Mouse (Mus musculus) adrenal gland, postnatal 4 days (tissue): ENCODE data around the gene Phykpl. TPM values are rescaled to one million over a fixed set of nuclear protein-coding genes. Genes with fewer than 3 reads are reported as not detected.
"Not testable (repeated sequence)": the region's sequence is repeated elsewhere in the genome, so short reads cannot be mapped to it uniquely, and the experiment has no call there.

ENCODE experiments used
- DNase-seq, 2 experiments: peaks; one replicate each; pipeline ENCODE4 v3.0.0; 2021 to 2022; ENCODE audit warnings: low spot score in 2 of 2, mixed read lengths in 2 of 2
- total RNA-seq, 2 experiments: library from RNA; stranded (reverse); gene quantifications; 2 replicates each; pipeline ENCODE4 v1.2.3; 2021

Gene Phykpl
- total RNA-seq, 2 experiments from 2014 or later, result 39.2 to 42.2 TPM

DNA sequence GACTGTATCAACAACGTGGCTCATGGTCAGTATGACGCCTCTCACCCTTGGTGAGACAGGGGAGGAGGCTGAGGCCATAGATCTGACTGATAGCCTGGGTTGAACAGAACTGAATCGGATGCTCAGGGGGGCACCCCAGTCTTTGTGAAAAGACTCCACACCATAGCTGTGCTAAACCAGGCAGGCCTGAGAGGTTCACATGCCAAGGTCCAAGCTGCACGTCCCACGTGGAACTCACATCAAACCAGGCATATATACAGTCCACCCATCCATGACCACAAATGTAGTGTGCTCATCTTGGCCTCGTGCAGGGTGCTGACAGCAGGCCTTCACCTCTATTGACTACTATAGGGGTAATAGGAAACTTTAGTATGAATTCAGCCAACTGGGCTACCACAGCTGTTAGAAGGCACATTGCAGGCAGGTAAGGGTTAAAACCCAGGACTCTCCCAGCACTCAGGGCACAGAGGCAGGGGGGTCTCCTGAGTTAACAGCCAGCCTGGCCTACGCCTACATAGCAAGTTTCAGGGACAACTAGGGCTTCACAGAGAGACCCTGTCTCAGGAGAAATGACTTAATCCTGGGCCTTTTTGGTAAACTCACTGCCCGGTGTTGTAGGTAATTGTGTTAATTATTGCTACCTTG, 1.2 kb downstream of the Phykpl start:
- no peak for DNase-seq

DNA sequence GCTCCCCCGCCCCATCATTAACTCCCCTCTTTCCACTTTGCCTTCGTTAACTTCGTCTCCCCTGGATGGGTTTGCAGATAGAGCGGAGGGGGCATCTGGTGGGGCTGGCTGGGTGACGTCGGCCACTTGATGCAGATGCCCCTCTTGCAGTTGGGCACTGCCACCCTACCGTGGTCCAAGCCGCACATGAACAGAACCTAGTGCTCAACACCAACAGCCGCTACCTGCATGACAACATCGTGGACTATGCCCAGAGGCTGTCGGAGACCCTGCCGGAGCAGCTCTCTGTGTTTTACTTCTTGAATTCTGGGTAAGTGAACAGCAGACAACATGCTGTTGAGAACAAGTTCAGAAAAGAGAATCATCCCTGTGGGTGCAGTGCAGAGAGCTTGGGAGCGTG, 1.9 kb downstream of the Phykpl start:
- no peak for DNase-seq

DNA sequence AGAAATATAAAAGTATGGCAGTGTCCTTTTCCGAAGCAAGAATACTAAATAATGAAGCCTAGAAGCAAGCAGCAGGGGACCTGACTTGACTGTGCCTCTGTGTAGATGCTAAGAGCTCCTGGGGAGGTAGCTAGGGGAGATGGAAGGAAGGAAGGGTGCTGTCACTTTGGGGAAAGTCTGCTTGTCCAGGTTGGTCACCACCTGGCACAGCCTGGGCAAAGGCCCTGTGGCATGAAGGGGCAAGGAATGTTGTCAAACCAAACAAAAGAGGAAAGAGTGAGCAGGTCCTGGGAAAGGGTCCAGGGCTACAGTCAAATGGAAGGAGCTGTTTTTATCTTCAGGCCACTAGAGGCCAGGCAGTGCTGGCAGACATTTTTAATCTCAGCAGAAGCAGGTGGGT, 2.5 kb downstream of the Phykpl start:
- DNase-seq, result no peak

DNA sequence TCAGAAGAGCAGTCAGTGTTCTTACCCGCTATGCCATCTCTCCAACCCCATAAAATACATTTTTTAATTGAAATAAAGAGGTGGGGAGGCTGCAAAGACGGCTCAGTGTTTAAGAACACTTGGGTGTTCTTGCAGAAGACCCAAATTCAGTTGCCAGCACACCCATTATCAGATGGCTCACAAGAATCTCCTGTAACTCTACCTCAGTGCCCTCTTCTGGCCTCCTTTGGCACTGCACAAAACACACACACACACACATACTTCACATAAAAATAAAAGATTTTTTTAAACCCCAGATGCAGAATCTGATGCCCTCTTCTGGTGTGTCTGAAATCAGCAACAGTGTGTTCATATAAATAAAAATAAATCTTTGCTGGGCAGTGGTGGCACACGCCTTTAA, 4.3 kb downstream of the Phykpl start:
- DNase-seq, result no peak

DNA sequence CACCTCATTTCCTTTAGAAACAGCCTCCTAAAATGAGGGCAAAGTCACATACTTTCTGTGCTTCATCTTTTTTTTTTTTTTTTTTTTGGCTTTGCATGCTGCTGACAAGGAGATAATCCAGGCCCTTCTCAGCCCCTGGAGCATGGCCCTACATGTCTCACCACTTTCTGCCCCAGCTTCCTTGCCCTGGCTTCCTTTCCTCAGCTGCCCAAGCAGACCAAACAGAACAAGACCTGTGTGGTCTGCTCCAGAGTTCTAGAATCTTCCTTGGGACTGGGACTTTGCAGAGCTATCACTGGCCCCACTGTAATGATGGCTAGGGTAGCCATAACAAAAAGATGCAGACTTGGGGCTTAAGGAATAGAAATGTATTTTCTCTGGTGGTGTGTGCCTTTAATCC, 5.4 kb downstream of the Phykpl start:
- DNase-seq, result no peak

DNA sequence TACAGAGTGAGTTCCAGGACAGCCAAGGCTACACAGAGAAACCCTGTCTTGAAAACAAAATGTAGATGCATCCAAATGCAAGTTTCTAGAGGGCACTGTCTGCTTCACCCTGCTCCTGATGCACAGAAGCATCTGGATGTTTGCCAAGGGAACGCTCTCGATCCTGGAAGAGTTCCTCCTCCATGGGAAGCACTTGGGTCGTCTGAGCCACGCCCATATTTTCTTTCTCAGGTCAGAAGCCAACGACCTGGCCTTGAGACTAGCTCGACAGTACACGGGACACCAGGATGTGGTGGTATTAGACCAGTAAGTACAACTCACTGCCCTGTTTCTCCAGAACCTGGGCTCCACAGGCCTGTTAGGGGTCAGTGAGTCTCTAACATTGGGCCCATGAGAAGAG, 6.6 kb downstream of the Phykpl start:
- DNase-seq, result no peak

DNA sequence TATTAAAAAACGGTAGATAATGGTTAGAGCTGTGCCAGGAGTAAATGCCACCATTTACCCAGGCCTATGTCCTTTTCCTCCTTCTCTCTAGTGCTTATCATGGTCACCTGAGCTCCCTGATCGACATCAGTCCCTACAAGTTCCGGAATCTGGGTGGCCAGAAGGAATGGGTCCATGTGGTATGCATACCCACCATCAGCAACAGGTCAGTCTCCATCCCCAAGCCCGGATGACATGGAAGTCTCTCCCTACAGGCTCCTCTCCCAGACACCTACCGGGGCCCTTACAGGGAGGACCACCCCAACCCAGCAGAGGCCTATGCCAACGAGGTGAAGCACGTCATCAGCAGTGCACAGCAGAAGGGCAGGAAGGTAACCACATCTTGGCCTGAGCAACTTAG, 7.4 kb downstream of the Phykpl start:
- DNase-seq, result no peak

DNA sequence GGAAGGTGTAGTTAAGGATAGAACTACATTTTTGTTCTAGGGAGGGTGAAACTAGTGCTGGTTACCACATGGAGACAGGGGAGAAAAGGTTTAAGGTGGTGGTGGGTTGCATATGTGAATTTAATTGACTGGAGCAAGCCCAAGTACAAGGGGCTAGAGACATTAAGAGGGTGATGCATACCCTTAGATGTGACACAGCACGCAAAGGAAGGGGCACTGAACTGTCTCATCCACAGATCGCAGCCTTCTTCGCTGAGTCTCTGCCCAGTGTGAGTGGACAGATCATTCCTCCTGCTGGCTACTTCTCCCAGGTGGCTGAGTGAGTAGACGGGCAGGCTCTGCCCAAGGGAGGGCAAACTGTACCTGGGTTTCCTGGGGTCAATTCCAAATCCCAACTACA, 8.8 kb downstream of the Phykpl start:
- no peak for DNase-seq

DNA sequence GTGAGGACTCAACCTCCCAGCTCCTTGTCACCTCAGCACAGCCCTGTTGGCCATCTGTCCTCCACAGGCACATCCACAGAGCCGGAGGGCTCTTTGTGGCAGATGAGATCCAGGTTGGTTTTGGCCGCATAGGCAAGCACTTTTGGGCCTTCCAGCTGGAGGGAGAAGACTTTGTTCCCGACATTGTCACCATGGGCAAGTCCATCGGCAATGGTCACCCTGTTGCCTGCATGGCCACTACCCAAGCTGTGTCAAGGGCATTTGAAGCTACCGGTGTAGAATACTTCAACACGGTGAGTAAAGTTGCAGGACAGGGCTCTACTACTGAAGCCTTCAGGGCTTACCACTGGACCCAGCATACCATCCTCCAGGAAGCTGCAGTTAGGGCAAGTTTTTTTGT, 9.3 kb downstream of the Phykpl start:
- DNase-seq, result no peak

DNA sequence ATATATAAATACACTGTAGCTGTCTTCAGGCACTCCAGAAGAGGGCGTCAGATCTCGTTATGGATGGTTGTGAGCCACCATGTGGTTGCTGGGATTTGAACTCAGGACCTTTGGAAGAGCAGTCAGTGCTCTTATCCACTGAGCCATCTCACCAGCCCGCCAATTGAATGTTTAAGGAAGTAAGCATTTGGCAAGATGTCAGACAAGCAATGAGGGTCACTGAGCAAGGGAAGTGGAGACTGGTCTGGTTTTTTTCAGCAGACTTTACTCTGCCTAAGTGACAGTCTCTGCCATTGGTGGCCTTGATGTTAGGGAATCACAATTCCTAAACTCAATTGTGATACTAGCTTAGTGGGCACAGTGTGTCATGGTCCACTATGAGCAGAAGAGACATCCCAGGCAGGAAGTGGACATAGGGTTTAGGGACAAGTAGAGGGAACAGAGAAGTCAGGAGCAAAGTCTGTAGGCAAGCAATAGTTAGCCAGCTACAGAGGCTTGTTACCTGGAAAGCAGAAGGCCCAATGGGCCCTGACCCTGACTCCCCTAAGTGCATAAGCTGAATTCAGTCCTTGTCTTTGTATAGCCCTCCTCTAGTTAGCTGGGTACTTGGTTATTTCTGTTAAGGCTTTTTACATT, 10.3 kb downstream of the Phykpl start:
- no peak for DNase-seq

DNA sequence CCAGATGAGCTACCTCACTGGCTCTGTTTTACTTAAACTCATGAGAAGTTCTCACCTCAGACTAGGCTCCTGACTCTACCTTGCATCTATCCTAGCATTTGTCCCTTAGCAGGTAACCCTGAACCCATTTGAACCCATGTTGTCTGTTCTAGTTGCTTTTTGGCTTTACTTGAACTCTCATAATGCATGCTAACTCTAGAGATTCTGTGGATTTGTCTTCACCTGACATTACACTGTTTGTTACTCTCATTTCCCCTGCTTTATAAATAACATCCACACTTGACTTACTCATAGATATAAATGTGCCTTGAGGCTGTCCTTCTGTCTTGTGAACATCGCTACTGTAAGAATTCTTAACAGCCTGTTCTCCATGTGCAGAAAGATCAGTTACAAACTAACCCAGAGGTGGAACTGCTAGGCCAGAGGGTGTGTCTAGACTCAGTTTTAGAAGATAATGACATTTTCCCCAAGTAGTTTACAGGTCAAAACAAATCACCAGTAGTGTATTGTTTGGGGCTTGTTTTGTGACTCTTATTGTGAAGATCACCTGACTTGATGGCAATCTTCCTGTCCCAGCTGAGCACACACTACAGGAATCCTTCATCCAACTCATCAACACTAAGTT, 11.0 kb downstream of the Phykpl start:
- no peak for DNase-seq

DNA sequence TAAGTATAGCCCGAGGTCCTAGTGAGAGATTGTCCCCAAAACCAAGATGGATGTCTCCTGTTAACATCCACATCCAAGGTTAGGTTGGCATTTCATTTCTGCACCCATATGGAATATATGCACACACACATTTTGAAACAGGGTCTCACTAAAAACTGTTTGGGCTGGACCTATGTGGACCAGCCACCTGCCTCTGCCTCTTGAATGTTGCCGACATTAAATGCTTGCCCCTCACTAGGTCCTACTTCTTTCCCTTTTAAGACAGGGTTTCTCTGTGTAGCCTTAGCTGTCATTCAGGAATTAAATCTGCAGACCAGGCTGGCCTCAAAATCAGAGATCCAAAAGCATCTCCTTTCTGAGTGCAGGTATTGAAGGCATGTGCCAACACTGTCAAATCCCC, 13.0 kb downstream of the Phykpl start:
- DNase-seq, result no peak

DNA sequence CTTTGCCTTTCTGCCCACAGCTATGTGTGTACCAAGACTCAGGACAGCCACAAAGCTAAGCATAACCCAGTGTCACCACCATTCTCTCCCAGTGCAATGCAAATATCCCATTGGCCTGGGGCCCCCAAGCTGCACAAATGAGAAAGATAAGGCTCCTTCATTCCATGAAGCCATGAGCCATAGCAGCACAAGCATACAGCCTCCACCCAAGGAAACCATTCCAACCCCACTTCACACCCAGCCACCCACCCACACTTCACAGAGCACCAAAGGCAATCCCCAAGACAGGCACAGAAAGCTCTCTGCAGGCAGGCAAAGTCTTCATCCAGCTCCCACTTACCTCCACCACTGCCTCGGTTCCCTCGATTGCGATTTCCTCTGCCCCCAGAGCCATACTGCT, 17.7 kb downstream of the Phykpl start:
- DNase-seq, result no peak

DNA sequence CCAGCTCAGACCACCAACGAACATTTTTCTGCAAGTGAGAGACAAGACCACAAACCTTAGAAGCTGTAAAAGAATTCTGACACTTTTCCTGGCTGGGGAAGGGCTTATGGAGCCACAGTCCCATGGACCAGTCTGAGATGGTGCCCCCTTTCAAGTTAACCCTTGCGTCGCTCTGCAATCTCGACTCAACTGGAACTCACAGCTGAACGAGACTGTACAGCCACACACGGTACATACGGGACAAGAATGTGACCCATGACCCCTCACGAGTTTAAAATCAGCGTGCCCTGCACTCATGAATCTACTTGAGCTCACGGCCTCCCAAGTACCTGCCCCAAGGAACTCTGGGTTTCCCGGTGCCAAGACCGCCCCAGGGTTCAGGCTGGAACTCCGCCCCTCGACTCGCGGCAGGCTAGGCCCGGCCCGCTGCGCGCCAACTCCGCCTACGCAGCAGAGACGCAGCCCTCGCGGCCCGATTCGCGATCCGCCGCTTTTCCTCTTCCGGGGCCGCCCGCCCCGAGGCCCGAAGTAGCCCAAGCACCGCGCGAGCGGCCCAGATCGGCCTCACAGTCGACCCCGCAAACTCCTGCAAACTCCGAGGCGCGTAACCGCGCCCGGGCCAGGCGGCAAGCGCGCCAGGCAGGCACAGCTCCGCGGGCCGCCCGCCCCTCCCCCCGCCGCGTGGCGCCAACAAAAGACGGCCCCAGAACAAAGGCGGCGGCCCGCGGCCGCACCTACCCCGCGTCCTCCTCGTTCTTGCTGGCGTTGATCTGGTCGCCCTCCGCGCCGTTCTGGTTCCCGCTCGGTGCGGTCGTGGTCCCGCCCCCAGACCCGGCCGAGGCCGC, 21.3 kb downstream of the Phykpl start:
- peak; percentile 72 to 81 for DNase-seq

DNA sequence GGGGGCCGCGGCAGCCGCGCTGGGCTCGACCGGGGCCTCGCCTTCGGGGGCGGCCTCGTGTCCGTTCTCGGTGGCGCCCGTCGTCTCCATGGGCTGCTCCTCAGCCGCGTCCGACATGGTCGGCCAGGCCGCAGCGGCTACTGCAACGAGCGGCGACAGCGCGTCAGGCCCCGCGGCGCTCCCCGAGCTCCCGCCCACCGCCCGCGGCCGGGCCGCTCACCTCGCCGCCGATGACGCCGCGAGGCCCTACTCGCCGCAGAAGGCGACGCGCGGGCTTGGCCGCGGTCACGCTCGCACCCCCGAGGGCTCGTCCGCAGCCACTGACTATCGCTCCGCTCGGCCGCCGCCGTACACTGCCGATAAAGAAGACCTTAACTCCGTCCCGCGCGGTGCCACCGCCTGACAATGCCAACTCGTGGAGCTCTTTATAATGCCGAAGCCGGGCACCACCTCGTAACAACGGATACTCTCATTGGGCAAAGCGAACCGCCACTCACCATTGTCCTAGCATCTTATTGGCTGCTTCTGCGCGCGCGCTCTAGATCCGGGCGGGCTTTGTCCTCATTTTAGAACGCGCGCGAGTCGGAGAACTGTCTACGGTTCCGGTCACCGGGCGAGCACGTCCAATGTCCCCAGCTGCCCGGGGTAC, 22.0 kb downstream of the Phykpl start, which contains the start of gene Hnrnpab:
Hnrnpab (minus strand) TSS at position 401 of the 649 bp plus-strand sequence.
- peak; percentile 89 to 91 for DNase-seq

DNA sequence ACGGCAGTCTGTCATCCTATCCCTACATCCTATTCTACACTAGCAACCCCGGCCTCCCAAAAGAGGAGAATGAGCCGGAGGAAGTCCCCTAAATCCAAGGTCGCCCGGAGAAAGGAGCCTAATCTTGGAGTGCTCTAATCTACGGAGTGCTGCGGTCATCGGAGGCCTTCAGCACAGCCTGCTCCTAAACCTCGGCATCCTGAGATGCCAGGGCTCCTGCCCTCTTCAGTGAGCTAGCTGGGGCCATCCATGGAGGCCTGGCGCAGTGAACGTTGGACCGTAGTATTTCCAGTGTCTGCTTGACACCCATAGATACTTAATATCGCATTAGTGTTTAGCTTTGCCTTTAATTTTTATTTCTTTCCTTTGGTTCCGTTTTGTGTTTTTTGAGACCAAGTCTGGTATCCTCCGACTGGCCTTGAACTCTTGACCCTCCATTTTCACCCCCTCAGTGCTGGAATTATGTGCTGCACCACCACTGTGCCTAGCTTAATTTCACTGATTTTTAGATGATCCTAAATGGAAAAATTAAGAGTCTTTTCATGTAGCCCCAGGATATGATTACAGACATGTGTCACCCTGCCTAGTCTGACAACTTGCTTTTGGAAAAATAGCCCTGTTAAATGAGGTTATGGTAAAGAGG, 22.7 kb downstream of the Phykpl start:
- no peak for DNase-seq

DNA sequence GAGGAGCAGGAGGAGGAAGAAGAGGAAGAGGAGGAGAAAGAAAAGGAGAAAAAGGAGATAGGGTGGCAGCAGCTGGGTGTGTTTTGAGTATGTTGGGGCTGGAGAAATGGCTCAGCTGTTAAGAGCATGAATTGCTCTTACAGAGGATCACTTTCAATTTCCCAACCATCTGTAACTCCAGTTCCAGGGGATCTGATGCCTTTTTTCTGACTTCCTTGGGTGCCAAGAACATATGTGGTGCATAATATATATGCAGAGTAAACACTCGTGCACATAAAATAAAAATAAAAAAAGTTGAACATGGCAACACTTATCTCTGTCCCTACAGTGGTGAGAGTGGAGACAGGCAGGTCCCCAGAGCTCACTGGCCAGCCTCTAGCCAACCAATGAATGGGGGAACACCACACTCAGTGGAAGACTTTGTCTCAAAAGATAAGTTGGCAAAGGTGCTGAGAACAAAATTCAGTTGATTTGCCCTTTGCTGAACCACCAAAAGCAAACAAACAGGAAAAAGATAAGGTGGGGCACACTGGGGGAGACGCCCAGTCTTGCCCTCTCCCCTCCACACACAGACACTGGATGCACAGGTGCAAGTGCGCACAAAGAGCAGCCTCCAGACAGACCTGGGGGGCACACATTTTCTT, 24.8 kb downstream of the Phykpl start:
- DNase-seq, result no peak

DNA sequence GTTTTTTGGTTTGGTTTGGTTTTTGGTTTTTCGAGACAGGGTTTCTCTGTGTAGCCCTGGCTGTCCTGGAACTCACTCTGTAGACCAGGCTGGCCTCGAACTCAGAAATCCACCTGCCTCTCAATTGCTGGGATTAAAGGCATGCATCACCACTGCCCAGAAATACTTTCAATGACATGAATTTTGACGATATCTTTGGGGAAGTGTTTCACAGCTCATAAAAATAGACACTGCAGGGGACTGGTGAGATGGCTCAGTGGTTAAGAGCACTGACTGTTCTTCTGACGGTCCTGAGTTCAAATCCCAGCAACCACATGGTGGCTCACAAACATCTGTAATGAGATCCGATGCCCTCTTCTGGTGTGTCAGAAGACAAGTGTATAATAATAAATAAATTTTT, 25.4 kb downstream of the Phykpl start:
- DNase-seq, result not testable (repeated sequence)

DNA sequence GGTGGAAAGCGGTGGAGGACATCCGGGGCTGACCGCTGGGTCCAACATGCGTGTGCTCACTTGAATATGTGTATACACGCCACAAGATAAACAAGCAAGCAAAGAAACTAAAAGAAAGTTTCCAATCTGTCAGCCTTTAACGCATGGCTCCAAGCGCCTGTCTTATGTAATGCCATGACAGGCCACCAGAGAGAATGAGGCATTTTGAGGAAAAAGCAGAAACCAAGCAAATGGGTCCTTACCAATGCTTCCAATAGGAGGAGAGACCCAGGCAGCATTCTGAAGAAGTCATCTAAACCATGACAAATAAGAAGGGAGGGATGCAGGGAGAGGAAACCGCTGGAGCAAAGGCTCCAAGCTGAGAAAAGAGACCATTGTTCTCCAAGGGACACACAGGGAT, 29.7 kb downstream of the Phykpl start:
- DNase-seq, result no peak

DNA sequence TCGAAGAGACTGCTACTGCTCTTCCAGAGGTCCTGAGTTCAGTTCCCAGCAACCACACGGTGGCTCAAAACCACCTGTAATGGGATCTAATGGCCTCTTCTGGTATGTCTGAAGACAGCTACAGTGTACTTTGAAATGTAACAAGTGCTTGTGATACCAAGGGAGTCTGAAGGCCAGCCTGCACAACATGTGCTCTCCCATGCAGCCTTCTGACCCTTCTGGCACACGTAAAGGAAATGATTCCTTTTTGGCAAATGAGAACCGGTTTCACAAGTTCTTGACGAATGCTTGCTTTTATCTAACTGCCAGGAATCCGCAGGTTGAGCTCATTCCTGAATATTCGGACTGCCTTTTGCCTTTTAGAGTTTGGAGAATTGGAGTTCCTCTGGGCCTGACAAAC, 30.6 kb downstream of the Phykpl start:
- DNase-seq, result no peak
